Mouse (Mus musculus) kidney, adult 18-20 months (tissue): ENCODE measurements at regions not wholly inside any gene's neighbourhood (a gene's known extent, or its start where the extent isn't known, plus 50 kb on each side); places are given as distances from the start of the nearest gene placed in this dataset.

Source experiments
- DNase-seq: peaks from one replicate; pipeline ENCODE4 v3.0.0; 2021

GRCm38 (mm10) chr1:169142216-169142615 lies 389.0 kb downstream of the Nuf2 start:
- DNase-seq: no peak

GRCm38 (mm10) chr1:169140056-169140455 lies 391.2 kb downstream of the Nuf2 start:
- peak; percentile 28 for DNase-seq

GRCm38 (mm10) chr1:169139507-169139906 lies 391.8 kb downstream of the Nuf2 start:
- peak; percentile 65 for DNase-seq

GRCm38 (mm10) chr1:169139184-169139486 lies 392.1 kb downstream of the Nuf2 start:
- DNase-seq: no peak

GRCm38 (mm10) chr1:169138404-169139183 lies 392.7 kb downstream of the Nuf2 start:
- no peak for DNase-seq

GRCm38 (mm10) chr1:169135542-169135941 lies 395.7 kb downstream of the Nuf2 start:
- DNase-seq: no peak

- no peak for DNase-seq
Measured at GRCm38 (mm10) chr1:169103669-169104068, 427.6 kb downstream of the Nuf2 start.

- no peak for DNase-seq
Measured at GRCm38 (mm10) chr1:169103113-169103512, 428.2 kb downstream of the Nuf2 start.

- DNase-seq: peak; percentile 7
Measured at GRCm38 (mm10) chr1:169099221-169099620, 432.0 kb downstream of the Nuf2 start.

- DNase-seq: no peak
Measured at GRCm38 (mm10) chr1:169096737-169097136, 434.5 kb downstream of the Nuf2 start.

- no peak for DNase-seq
Measured at GRCm38 (mm10) chr1:169093602-169094354, 437.5 kb downstream of the Nuf2 start.

- no peak for DNase-seq
Measured at GRCm38 (mm10) chr1:169086032-169086431, 445.2 kb downstream of the Nuf2 start.

GRCm38 (mm10) chr1:169080686-169081085 lies 450.6 kb downstream of the Nuf2 start:
- no peak for DNase-seq

- no peak for DNase-seq
Measured at GRCm38 (mm10) chr1:169077228-169077627, 454.0 kb downstream of the Nuf2 start.

- no peak for DNase-seq
Measured at GRCm38 (mm10) chr1:169076006-169076405, 455.3 kb downstream of the Nuf2 start.

- DNase-seq: no peak
Measured at GRCm38 (mm10) chr1:169071366-169071765, 459.9 kb downstream of the Nuf2 start.

GRCm38 (mm10) chr1:169069647-169070046 lies 461.6 kb downstream of the Nuf2 start:
- DNase-seq: no peak

GRCm38 (mm10) chr1:169066795-169067194 lies 464.5 kb downstream of the Nuf2 start:
- DNase-seq: no peak

GRCm38 (mm10) chr1:169060627-169061026 lies 470.6 kb downstream of the Nuf2 start:
- no peak for DNase-seq

GRCm38 (mm10) chr1:169060145-169060544 lies 471.1 kb downstream of the Nuf2 start:
- DNase-seq: no peak

- no peak for DNase-seq
Measured at GRCm38 (mm10) chr1:169051863-169052257, 479.4 kb downstream of the Nuf2 start.

- DNase-seq: no peak
Measured at GRCm38 (mm10) chr1:169051085-169051862, 480.0 kb downstream of the Nuf2 start.

- no peak for DNase-seq
Measured at GRCm38 (mm10) chr1:169049846-169050245, 481.4 kb downstream of the Nuf2 start.
